Mouse (Mus musculus): ENCODE measurements around the gene Eif2ak2. TPM values are rescaled to one million over a fixed set of nuclear protein-coding genes. Genes with fewer than 3 reads are reported as not detected.

Eif2ak2 gene
- polyA plus RNA-seq, 1 experiment, result 2.4 TPM

DNA sequence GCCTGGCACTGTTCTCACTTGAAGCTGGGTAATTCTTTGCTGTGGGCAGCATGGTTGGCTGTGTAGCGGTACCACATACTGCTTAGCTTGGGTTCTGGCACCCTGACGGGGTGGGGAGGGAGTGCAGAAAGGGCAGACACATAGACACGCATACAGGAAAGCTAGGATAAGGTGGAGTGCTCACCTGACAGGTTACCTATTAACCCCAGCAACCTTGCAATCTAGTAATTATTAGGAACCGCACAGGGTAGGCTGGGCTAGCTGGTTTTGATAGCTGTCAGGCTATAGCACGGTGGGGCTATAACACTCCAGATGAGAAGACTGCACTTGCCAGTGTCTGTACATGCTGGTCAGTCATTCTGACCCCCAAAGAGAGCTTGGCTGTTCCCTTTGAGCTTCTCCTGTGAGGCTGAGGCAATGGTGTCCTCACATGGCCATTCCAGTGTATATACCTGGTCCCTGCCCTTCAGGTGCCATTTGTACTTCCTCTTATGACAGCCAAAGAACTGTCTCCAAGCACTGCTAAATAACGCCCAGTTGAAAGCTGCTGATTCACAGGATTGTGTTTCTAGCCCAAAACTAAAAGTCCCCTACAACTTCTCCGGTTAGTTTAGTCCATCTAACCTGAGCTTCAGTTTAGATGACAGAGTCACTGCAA lies 40.0 kb downstream of the Eif2ak2 start:
- H3K4me1 ChIP-seq (ENCODE audit: control insufficient read depth, insufficient read depth, low read length), result no peaks in the 10 kb centered on the region
- no peak overlapping the region for H3K27ac ChIP-seq (ENCODE audit: insufficient read depth, low read length)
- H3K4me3 ChIP-seq (ENCODE audit: insufficient read depth, low read length), result no peak overlapping the region
- TF ChIP-seq CTCF (IDR thresholded peaks at IDR 0.05; ENCODE audit: extremely low read depth, insufficient read depth, low read length) (no peak), POLR2A (IDR thresholded peaks at IDR 0.05; ENCODE audit: extremely low read depth, insufficient read depth, low read length) (no peak)

DNA sequence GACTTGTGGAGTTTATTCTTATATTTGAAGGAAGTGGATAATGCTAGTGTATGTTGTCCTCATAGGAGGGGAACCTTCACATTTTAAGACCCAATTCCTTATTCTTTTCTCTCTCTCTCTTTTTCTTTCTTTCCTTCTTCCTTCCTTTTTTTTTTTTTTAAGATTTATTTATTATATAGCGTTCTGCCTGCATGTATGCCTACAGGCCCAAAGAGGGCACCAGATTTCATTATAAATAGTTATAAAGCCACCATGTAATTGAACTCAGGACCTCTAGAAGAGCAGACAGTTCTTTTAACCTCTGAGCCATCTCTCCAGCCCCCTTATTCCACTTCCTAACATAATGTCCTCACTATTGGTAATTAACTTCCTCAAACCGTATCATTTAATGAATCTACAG lies 46.3 kb downstream of the Eif2ak2 start:
- Histone ChIP-seq H3K4me3 (ENCODE audit: insufficient read depth, low read length) (peak overlapping the region; percentile 73), H3K27ac (ENCODE audit: insufficient read depth, low read length) (no peak overlapping the region), H3K4me1 (ENCODE audit: control insufficient read depth, insufficient read depth, low read length) (no peaks in the 10 kb centered on the region)
- no peak for TF ChIP-seq POLR2A (IDR thresholded peaks at IDR 0.05; ENCODE audit: extremely low read depth, insufficient read depth, low read length)
- TF ChIP-seq CTCF (IDR thresholded peaks at IDR 0.05; ENCODE audit: extremely low read depth, insufficient read depth, low read length), result no peak

DNA sequence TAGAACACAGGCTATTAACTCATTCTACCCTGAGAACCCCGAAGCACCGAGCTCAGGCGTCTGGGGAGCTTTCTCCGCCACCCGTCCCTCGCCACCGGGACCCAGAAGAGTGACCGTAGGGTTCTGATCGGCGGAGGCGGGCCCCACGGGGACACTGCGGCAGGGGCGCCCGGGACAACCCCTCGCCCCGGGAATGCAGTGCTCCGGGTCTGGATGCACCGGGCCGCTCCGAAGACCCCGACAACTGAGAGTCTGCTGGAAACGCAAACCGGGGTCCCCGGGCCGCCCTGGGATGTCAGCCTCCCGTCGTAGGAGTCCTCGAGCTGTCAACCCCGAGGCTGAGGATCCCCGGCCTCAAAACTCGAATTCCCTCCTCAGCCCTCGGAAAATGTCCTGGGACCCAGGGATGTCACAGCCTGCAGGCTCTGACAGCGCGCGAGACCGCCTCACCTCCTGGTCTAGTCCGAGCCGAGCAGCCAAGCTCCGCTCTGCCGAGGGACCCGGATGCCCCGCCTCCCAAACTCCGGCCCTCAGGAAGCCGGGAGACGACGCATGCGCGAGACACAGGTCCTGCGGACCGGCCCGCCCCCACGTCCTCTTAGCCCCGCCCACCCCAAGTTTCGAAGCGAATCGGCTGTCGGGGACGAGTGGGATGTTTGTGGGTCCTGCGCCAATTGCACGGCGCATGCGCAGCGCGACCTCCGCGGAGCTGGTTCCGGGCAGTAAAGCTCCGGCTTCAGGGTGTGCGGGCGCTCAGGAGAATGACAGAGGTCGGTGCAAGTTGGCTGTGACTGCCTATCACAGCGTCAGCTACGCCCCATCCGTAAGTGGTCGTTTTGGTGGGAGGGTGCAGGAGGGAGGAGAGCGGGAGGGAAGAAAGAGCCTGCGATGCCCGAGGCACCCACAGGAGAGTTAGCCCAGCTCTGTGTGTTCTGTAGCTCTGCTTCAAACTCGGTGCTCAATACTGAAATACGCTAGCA lies 47.2 kb downstream of the Eif2ak2 start, which contains the start of the genes Heatr5b and Gpatch11:
Gene Heatr5b (minus strand): TSS at position 509 of the 980 bp plus-strand sequence.
Gene Gpatch11 (plus strand): TSS at position 712 of the 980 bp plus-strand sequence.
- H3K4me1 ChIP-seq (ENCODE audit: control insufficient read depth, insufficient read depth, low read length), result no peaks in the 10 kb centered on the region
- TF ChIP-seq CTCF (IDR thresholded peaks at IDR 0.05; ENCODE audit: extremely low read depth, insufficient read depth, low read length), result no peak
- peak; percentile 76 for TF ChIP-seq POLR2A (IDR thresholded peaks at IDR 0.05; ENCODE audit: extremely low read depth, insufficient read depth, low read length)
- H3K4me3 ChIP-seq (ENCODE audit: insufficient read depth, low read length), result peak within 1 kb of the TSS; percentile 73
- no peak within 1 kb of the TSS for H3K27ac ChIP-seq (ENCODE audit: insufficient read depth, low read length)

DNA sequence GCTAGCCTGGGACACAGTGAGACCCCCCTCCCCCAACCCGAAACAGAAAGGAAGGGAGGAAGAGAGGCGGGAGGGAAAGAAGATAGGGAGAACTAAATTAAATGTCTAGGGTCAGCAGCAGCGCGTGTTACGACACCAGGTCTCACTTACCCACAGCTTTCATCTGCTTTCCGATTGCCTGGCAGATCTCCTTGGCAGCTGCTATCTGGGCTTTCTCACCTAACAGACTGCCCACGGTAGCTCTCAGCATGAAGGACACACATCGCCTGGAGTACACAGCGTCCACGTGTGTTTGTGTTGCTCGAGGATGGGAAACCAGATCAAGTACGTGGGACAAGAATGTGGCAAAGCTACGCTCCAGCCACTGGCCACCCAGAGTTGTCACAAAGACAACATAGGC lies 58.0 kb downstream of the Eif2ak2 start:
- Histone ChIP-seq H3K4me1 (ENCODE audit: control insufficient read depth, insufficient read depth, low read length) (no peaks in the 10 kb centered on the region), H3K27ac (ENCODE audit: insufficient read depth, low read length) (no peak overlapping the region), H3K4me3 (ENCODE audit: insufficient read depth, low read length) (no peak overlapping the region)
- TF ChIP-seq POLR2A (IDR thresholded peaks at IDR 0.05; ENCODE audit: extremely low read depth, insufficient read depth, low read length) (no peak), CTCF (IDR thresholded peaks at IDR 0.05; ENCODE audit: extremely low read depth, insufficient read depth, low read length) (no peak)

DNA sequence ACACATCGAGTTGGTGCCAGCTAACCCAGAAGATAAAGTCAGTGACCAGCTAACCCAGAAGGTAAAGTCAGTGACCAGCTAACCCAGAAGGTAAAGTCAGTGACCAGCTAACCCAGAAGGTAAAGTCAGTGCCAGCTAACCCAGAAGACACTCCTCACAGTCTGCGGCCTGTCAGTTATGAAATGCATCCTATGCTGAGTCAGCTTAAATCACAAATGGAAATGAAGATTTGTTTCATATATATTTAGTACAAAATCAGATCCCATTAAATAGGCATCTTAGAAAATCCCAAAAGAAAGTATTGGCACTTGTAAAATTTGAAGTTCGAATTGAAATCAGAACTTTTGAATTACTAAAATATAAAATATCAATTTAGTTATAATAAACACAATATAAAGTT lies 72.8 kb downstream of the Eif2ak2 start:
- TF ChIP-seq POLR2A (IDR thresholded peaks at IDR 0.05; ENCODE audit: extremely low read depth, insufficient read depth, low read length), result no peak
- TF ChIP-seq CTCF (IDR thresholded peaks at IDR 0.05; ENCODE audit: extremely low read depth, insufficient read depth, low read length), result no peak
- Histone ChIP-seq H3K4me3 (ENCODE audit: insufficient read depth, low read length) (no peak overlapping the region), H3K4me1 (ENCODE audit: control insufficient read depth, insufficient read depth, low read length) (no peaks in the 10 kb centered on the region), H3K27ac (ENCODE audit: insufficient read depth, low read length) (no peak overlapping the region)

DNA sequence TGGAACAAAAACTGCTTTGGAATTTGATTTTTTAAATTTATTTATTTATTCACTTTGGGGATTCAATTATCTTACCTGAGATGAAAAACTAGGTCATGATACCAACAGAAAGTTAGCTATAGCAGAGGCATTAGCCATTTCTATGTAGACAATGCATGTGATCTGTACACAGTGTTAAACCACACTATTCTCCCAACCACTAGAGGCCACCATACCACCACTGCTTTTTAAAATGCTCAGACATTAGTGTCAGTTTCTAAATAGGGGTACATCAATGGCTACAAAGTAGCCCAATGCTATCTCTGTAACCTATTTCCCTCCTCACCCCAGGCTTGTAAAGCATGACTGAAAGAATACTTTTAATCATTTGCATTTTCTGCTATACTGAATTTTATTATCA lies 73.4 kb downstream of the Eif2ak2 start:
- Histone ChIP-seq H3K4me1 (ENCODE audit: control insufficient read depth, insufficient read depth, low read length) (no peaks in the 10 kb centered on the region), H3K27ac (ENCODE audit: insufficient read depth, low read length) (no peak overlapping the region), H3K4me3 (ENCODE audit: insufficient read depth, low read length) (no peak overlapping the region)
- no peak for TF ChIP-seq POLR2A (IDR thresholded peaks at IDR 0.05; ENCODE audit: extremely low read depth, insufficient read depth, low read length)
- no peak for TF ChIP-seq CTCF (IDR thresholded peaks at IDR 0.05; ENCODE audit: extremely low read depth, insufficient read depth, low read length)

Other genes starting within 250 kb of the Eif2ak2 start
- gene Strn, start 145.4 kb downstream of the Eif2ak2 start, polyA plus RNA-seq (2012; rRNA removed), result 22.3 and 29.5 TPM in 2 replicates
- 28.1 and 30.5 TPM in 2 replicates for gene Heatr5b, start 47.2 kb downstream of the Eif2ak2 start, polyA plus RNA-seq (2012; rRNA removed)
- gene Gpatch11, start 47.0 kb downstream of the Eif2ak2 start, polyA plus RNA-seq (2012; rRNA removed), result 26.6 and 27.1 TPM in 2 replicates
- gene Sult6b1, start 24.4 kb upstream of the Eif2ak2 start, polyA plus RNA-seq (2012; rRNA removed), result 0.19 TPM in 1 of 2 replicates, not detected in the other
- 41.0 and 41.7 TPM in 2 replicates for gene Cebpzos, start 33.9 kb upstream of the Eif2ak2 start, polyA plus RNA-seq (2012; rRNA removed)
- gene Cebpz, start 54.5 kb upstream of the Eif2ak2 start, polyA plus RNA-seq (2012; rRNA removed), result 20.8 and 22.2 TPM in 2 replicates
- gene Ndufaf7, start 54.6 kb upstream of the Eif2ak2 start, polyA plus RNA-seq (2012; rRNA removed), result 50.6 and 58.1 TPM in 2 replicates
- 10.6 and 12.3 TPM in 2 replicates for gene Prkd3, start 138.2 kb upstream of the Eif2ak2 start, polyA plus RNA-seq (2012; rRNA removed)
- 10.5 and 12.0 TPM in 2 replicates for gene Qpct, start 169.3 kb upstream of the Eif2ak2 start, polyA plus RNA-seq (2012; rRNA removed)